Mouse (Mus musculus) MEL (cell line): Measurements from ENCODE around the gene Zfp607b.

ENCODE experiments used
- BHLHE40 ChIP-seq: IDR thresholded peaks from 2 replicates; pipeline ENCODE4 v1.6.1; 2012; ENCODE audit warnings: low read depth, mild to moderate bottlenecking, inconsistent platforms, low read length, improper control_type of control experiment, borderline replicate concordance
- CTCF ChIP-seq, 3 experiments: IDR thresholded peaks in 2 of 3; conservative IDR thresholded peaks in 1 of 3; 2 replicates each; pipeline ENCODE4 v1.5.1; 2011 to 2012; ENCODE audit warnings: low read length in 3 of 3, low read depth in 2 of 3, mild to moderate bottlenecking in 2 of 3, improper control_type of control experiment in 1 of 3, inconsistent platforms in 1 of 3, mixed read lengths in 1 of 3, moderate library complexity in 1 of 3; ENCODE audit not compliant: control insufficient read depth in 1 of 3, insufficient read depth in 1 of 3, poor library complexity in 1 of 3, severe bottlenecking in 1 of 3
- E2F4 ChIP-seq: IDR thresholded peaks from 2 replicates; pipeline ENCODE4 v1.6.1; 2011; ENCODE audit warnings: low read depth, low read length, improper control_type of control experiment, borderline replicate concordance
- MAFK ChIP-seq: IDR thresholded peaks from 2 replicates; pipeline ENCODE4 v1.6.1; 2011; ENCODE audit warnings: low read depth, mild to moderate bottlenecking, low read length, improper control_type of control experiment, borderline replicate concordance
- MAX ChIP-seq: IDR thresholded peaks from 2 replicates; pipeline ENCODE4 v1.6.1; 2011; ENCODE audit warnings: low read length, improper control_type of control experiment
- POLR2A ChIP-seq, 2 experiments: IDR thresholded peaks; 2 replicates each; pipeline ENCODE4 v1.6.1; 2011 to 2012; ENCODE audit warnings: low read length in 2 of 2, mild to moderate bottlenecking in 2 of 2, control low read depth in 1 of 2, improper control_type of control experiment in 1 of 2, low read depth in 1 of 2, moderate library complexity in 1 of 2; ENCODE audit not compliant: control insufficient read depth in 1 of 2, insufficient read depth in 1 of 2, poor library complexity in 1 of 2
- POLR2AphosphoS2 ChIP-seq: IDR thresholded peaks from 2 replicates; pipeline ENCODE4 v1.6.1; 2011; ENCODE audit warnings: low read length, improper control_type of control experiment
- POLR2AphosphoS5 ChIP-seq: IDR thresholded peaks from 2 replicates; pipeline ENCODE4 v1.6.1; 2012; ENCODE audit warnings: low read depth, borderline replicate concordance, mild to moderate bottlenecking, inconsistent platforms, low read length, moderate library complexity, mixed read lengths
- ZMIZ1 ChIP-seq: IDR thresholded peaks from 2 replicates; pipeline ENCODE4 v1.6.1; 2012; ENCODE audit warnings: low read depth, mild to moderate bottlenecking, inconsistent platforms, low read length, improper control_type of control experiment, moderate library complexity
- ZNF384 ChIP-seq: IDR thresholded peaks from 2 replicates; pipeline ENCODE4 v1.6.1; 2012; ENCODE audit warnings: low read depth, mild to moderate bottlenecking, inconsistent platforms, low read length, improper control_type of control experiment

- TF ChIP-seq POLR2AphosphoS5, result no peak
- TF ChIP-seq ZNF384, result no peak
- TF ChIP-seq POLR2A (IDR thresholded peaks at IDR 0.05; ENCODE audit: control insufficient read depth in 1 of 2, insufficient read depth in 1 of 2, low read depth in 1 of 2, low read length in 2 of 2, poor library complexity in 1 of 2), result no peak
- no peak for TF ChIP-seq MAFK
- TF ChIP-seq CTCF (IDR thresholded peaks at IDR 0.05 in 2 of 3, conservative IDR thresholded peaks at IDR 0.05 in 1 of 3; ENCODE audit: control insufficient read depth in 1 of 3, insufficient read depth in 1 of 3, low read depth in 2 of 3, low read length in 3 of 3, poor library complexity in 1 of 3, severe bottlenecking in 1 of 3), result no peak
- TF ChIP-seq MAX, result peak; percentile 69
- no peak for TF ChIP-seq ZMIZ1
- no peak for TF ChIP-seq POLR2AphosphoS2
- TF ChIP-seq BHLHE40, result no peak
- no peak for TF ChIP-seq E2F4
Observed at GRCm38 (mm10) chr7:27685220-27685619, 3.9 kb upstream of the Zfp607b start.
